Mouse (Mus musculus) midbrain, embryonic 16.5 days (tissue): Measurements from ENCODE around the gene Fastkd3. TPM values are rescaled to one million over a fixed set of nuclear protein-coding genes. Genes with fewer than 3 reads are reported as not detected.

Experiments used
- ATAC-seq: fragments of 200-750 bp; cut with Nextera tagmentation; 2 replicates; pipeline ENCODE4 v1.8.0; 2017; ENCODE audit warnings: moderate TSS enrichment
- H3K27ac ChIP-seq: fragments of 300-500 bp; sonication (generic); 2 replicates; pipeline ENCODE4 v1.5.1; 2014; ENCODE audit warnings: mild to moderate bottlenecking, low read length, mixed read lengths
- H3K27me3 ChIP-seq: fragments of 300-500 bp; sonication (generic); 2 replicates; pipeline ENCODE4 v1.6.1; 2014; ENCODE audit warnings: low read depth, low read length, mixed read lengths; ENCODE audit not compliant: control insufficient read depth, insufficient read depth
- H3K36me3 ChIP-seq: fragments of 300-500 bp; sonication (generic); 2 replicates; pipeline ENCODE4 v1.6.1; 2014; ENCODE audit warnings: mild to moderate bottlenecking, low read length, moderate library complexity, mixed read lengths; ENCODE audit not compliant: control insufficient read depth, insufficient read depth
- H3K4me1 ChIP-seq: fragments of 300-500 bp; sonication (generic); 2 replicates; pipeline ENCODE4 v1.6.1; 2014; ENCODE audit warnings: mild to moderate bottlenecking, low read length, mixed read lengths; ENCODE audit not compliant: control insufficient read depth, insufficient read depth
- H3K4me2 ChIP-seq: fragments of 300-500 bp; sonication (generic); 2 replicates; pipeline ENCODE4 v1.6.1; 2014; ENCODE audit warnings: mild to moderate bottlenecking, low read length, mixed read lengths
- H3K4me3 ChIP-seq: fragments of 300-500 bp; sonication (generic); 2 replicates; pipeline ENCODE4 v1.5.1; 2014; ENCODE audit warnings: low read depth, mild to moderate bottlenecking, low read length, moderate library complexity, mixed read lengths
- H3K9ac ChIP-seq: fragments of 300-500 bp; sonication (generic); 2 replicates; pipeline ENCODE4 v1.6.1; 2014; ENCODE audit warnings: low read depth, low read length, mixed read lengths
- H3K9me3 ChIP-seq: fragments of 300-500 bp; sonication (generic); replicated peaks from 2 replicates; pipeline ENCODE4 v1.6.1; 2014; ENCODE audit warnings: mild to moderate bottlenecking, low read length, mixed read lengths; ENCODE audit not compliant: control insufficient read depth, poor library complexity, severe bottlenecking
- WGBS: fragments of 180-500 bp; shearing (Covaris S2); extraction: QIAGEN DNeasy Blood & Tissue Kit; methylation state at CpG from one replicate; pipeline ENCODE4 v1.1.7; 2014; 5-methylcytosine and 5-hydroxymethylcytosine counted together
- polyA plus RNA-seq: library from polyadenylated mRNA; unstranded; fragments of >200 nt; fragmentation: Nextera tagmentation; extraction: Ambion mirVana; gene quantifications from 2 replicates; pipeline ENCODE4 v1.2.1, GENCODE M21; 2015

Fastkd3 gene
- polyA plus RNA-seq, 1 experiment from 2014 or later, result 21.3 TPM

GRCm38 (mm10) chr13:68598953-68599352 lies 16.9 kb downstream of the Fastkd3 start:
- ATAC-seq, result no peak
- H3K27me3 ChIP-seq, result no peaks in the 10 kb centered on the region
- no peaks in the 10 kb centered on the region for H3K36me3 ChIP-seq
- H3K4me1 ChIP-seq, result peaks cover 8% of the 10 kb centered on the region; the same call in 1 of the 2 replicates
- H3K9ac ChIP-seq, result no peak overlapping the region
- H3K4me3 ChIP-seq, result no peak overlapping the region
- no peaks in the 10 kb centered on the region for H3K9me3 ChIP-seq
- no peak overlapping the region for H3K27ac ChIP-seq
- H3K4me2 ChIP-seq, result no peak overlapping the region

GRCm38 (mm10) chr13:68601184-68601583 lies 19.1 kb downstream of the Fastkd3 start:
- H3K4me2 ChIP-seq, result peak overlapping the region; percentile 8; the same call in 1 of the 2 replicates
- peak; percentile 50 for ATAC-seq
- H3K4me1 ChIP-seq, result peaks cover 8% of the 10 kb centered on the region; the same call in 1 of the 2 replicates
- no peaks in the 10 kb centered on the region for H3K27me3 ChIP-seq
- H3K9ac ChIP-seq, result no peak overlapping the region
- WGBS, result 14% methylated on average over 6 of the region's 6 CpGs
- no peaks in the 10 kb centered on the region for H3K36me3 ChIP-seq
- H3K4me3 ChIP-seq, result no peak overlapping the region
- no peaks in the 10 kb centered on the region for H3K9me3 ChIP-seq
- H3K27ac ChIP-seq, result peak overlapping the region; percentile 60; the same call in 1 of the 2 replicates

GRCm38 (mm10) chr13:68603085-68603484 lies 21.1 kb downstream of the Fastkd3 start:
- WGBS, result 83% methylated on average over 6 of the region's 6 CpGs
- Histone ChIP-seq H3K9me3 (no peaks in the 10 kb centered on the region), H3K4me2 (no peak overlapping the region), H3K27ac (no peak overlapping the region), H3K27me3 (no peaks in the 10 kb centered on the region), H3K4me3 (no peak overlapping the region), H3K4me1 (peaks cover 22% of the 10 kb centered on the region), H3K9ac (no peak overlapping the region), H3K36me3 (no peaks in the 10 kb centered on the region)
- ATAC-seq, result no peak

- Histone ChIP-seq H3K9me3 (no peaks in the 10 kb centered on the region), H3K36me3 (no peaks in the 10 kb centered on the region), H3K27me3 (no peaks in the 10 kb centered on the region), H3K4me3 (peak overlapping the region; percentile 31), H3K4me2 (peak overlapping the region; percentile 56), H3K27ac (0 out of 2 replicates have a peak overlapping the region, but pooled peaks have one; percentile 7), H3K4me1 (peaks cover 23% of the 10 kb centered on the region), H3K9ac (0 out of 2 replicates have a peak overlapping the region, but pooled peaks have one; percentile 0)
- peak; percentile 69 for ATAC-seq
- WGBS, result 6% methylated on average over 11 of the region's 11 CpGs
Measured at GRCm38 (mm10) chr13:68605689-68606126, 23.7 kb downstream of the Fastkd3 start.

DNA sequence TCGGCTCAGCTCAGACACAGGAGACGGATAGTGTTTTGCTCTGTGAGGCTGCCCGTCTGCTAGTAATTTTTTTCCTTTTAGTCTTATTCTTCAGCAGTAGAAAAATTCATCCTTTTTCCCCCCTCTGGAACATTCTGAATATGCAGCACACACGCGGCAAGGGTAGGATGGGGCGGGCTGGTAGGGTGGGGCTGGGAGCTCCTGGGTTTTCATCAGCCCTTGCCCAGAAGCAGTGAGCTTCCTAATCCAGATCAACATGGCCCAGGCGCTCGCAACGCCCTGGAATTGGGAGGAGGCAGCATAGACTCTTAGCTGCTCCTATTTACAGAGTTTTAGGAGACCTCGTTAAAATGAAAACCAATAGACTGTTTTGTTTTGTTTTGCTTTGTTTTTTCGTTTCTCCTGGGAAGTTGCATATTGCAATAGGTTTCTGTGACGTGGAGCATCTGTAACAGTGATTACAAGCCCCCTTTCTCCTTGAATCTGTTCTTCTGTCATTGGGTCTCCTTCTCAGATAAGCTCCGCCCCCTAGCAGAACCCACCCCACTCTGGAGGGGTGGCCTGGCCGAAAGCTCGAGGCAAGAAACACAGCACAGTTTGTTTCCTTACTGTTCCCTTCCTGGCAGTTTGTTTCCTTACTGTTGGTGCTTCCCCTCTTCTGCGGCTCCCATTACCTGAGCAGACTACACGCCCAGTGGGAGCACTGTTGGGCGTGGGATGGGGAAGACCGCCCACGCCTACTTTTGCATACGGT lies 25.8 kb downstream of the Fastkd3 start:
- H3K4me2 ChIP-seq, result peak overlapping the region; percentile 42
- peak overlapping the region; percentile 43; the same call in 1 of the 2 replicates for H3K9ac ChIP-seq
- no peaks in the 10 kb centered on the region for H3K9me3 ChIP-seq
- H3K36me3 ChIP-seq, result no peaks in the 10 kb centered on the region
- H3K27me3 ChIP-seq, result no peaks in the 10 kb centered on the region
- H3K4me3 ChIP-seq, result 0 out of 2 replicates have a peak overlapping the region, but pooled peaks have one; percentile 1
- H3K27ac ChIP-seq, result peak overlapping the region; percentile 63
- peak; percentile 52 for ATAC-seq
- H3K4me1 ChIP-seq, result peaks cover 17% of the 10 kb centered on the region
- 54% methylated on average over 21 of the region's 21 CpGs for WGBS

- WGBS, result 54% methylated on average over 6 of the region's 6 CpGs
Measured at GRCm38 (mm10) chr13:68622792-68623191, 40.8 kb downstream of the Fastkd3 start.

GRCm38 (mm10) chr13:68627041-68627440 lies 45.0 kb downstream of the Fastkd3 start:
- Histone ChIP-seq H3K4me1 (no peaks in the 10 kb centered on the region), H3K27me3 (no peaks in the 10 kb centered on the region), H3K9me3 (no peaks in the 10 kb centered on the region), H3K9ac (no peak overlapping the region), H3K4me3 (no peak overlapping the region), H3K4me2 (no peak overlapping the region), H3K36me3 (no peaks in the 10 kb centered on the region), H3K27ac (no peak overlapping the region)
- WGBS, result 86% methylated on average over 3 of the region's 3 CpGs
- ATAC-seq, result no peak

More at GRCm38 (mm10) chr13:68622792-68623191, 40.8 kb downstream of the Fastkd3 start:
- H3K4me1 ChIP-seq, result no peaks in the 10 kb centered on the region
- peak; percentile 96 for ATAC-seq
- no peak overlapping the region for H3K4me3 ChIP-seq
- H3K9me3 ChIP-seq, result no peaks in the 10 kb centered on the region; the same call in 1 of the 2 replicates
- H3K4me2 ChIP-seq, result no peak overlapping the region
- H3K27ac ChIP-seq, result no peak overlapping the region
- H3K9ac ChIP-seq, result no peak overlapping the region
- no peaks in the 10 kb centered on the region; the same call in 1 of the 2 replicates for H3K36me3 ChIP-seq
- no peaks in the 10 kb centered on the region for H3K27me3 ChIP-seq
